Mouse (Mus musculus): Measurements from ENCODE around the gene Ncaph. TPM values are rescaled to one million over a fixed set of nuclear protein-coding genes. Genes with fewer than 3 reads are reported as not detected.
A peak's percentile ranks its signal among the peaks of the same experiment; 100 is the strongest.
"Not testable (repeated sequence)": the region's sequence is repeated elsewhere in the genome, so short reads cannot be mapped to it uniquely, and the experiment has no call there.

Gene Ncaph
- polyA plus RNA-seq, 1 experiment from 2014 or later = 14.5 TPM

DNA sequence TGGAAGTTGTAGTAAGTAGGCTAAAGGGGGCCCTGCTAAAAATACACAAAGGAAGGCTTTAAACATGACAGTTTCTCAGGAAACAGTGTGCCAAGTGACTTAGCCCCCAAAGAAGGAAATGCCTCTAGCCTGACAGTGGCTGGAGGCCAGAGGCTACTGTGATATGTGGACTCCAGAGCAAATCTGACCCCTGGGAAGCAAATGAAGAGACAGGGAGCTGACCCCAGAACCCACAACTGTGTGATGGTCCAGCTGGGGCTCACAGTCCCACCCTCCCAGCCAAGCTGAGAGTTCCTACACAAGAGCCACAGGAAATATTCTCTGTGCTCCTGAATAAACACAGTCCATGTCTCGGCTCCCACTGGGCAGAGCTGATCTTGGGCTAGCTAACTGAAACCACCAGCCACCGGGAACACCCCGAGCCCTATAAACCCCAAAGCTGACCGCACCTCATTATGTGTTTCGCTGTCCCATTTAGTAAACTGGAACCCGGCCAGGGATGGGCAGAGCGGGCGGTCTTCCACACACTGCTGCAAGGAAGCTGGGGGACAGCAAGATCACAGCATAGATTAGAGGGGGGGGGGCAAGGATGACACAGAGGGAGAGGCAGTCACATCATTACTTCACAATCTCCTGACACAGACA, 12.0 kb downstream of the Ncaph start:
- no peak for ATAC-seq
- 0 out of 2 replicates have a peak overlapping the region, but pooled peaks have one; percentile 44 for H3K27ac ChIP-seq (ENCODE audit: low read depth, low read length)
- H3K4me3 ChIP-seq (ENCODE audit: low read length) = no peak overlapping the region
- no peak overlapping the region for H3K4me2 ChIP-seq (ENCODE audit: low read length)
- no peaks in the 10 kb centered on the region for H3K9me3 ChIP-seq (ENCODE audit: control insufficient read depth, low read length)
- no peak overlapping the region for H3K9ac ChIP-seq (ENCODE audit: low read depth, low read length)
- no peaks in the 10 kb centered on the region for H3K27me3 ChIP-seq (replicated peaks; ENCODE audit: control insufficient read depth, insufficient read depth, low read length)
- no peaks in the 10 kb centered on the region for H3K4me1 ChIP-seq (ENCODE audit: control insufficient read depth, insufficient read depth, low read depth, low read length)
- WGBS = 77% methylated on average over 8 of the region's 8 CpGs
- H3K36me3 ChIP-seq (ENCODE audit: control insufficient read depth, insufficient read depth, low read length) = no peaks in the 10 kb centered on the region; the same call in 1 of the 2 replicates

DNA sequence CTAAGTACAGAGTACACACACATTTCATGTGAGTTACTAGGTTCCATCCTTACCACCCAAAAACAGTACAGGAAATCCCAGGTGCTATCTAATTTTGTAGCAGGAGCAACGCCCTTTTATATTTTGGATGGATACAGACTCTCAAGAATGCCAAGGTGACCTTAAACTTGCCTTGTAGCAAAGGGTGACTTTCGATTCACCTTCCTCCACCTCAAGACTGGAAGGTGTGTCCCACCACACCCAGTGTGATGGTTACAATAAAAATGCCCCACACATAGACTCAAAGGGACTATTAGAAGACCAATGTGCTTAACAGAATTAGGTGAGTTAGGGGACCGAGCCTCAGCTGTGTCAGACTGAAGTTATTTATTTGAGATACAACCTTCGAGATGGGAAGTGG, 24.8 kb downstream of the Ncaph start:
- H3K4me3 ChIP-seq (ENCODE audit: low read length) = no peak overlapping the region
- H3K4me2 ChIP-seq (ENCODE audit: low read length) = no peak overlapping the region
- H3K9me3 ChIP-seq (ENCODE audit: control insufficient read depth, low read length) = no peaks in the 10 kb centered on the region
- no peak overlapping the region for H3K27ac ChIP-seq (ENCODE audit: low read depth, low read length)
- H3K4me1 ChIP-seq (ENCODE audit: control insufficient read depth, insufficient read depth, low read depth, low read length) = no peaks in the 10 kb centered on the region
- WGBS = 91% methylated on average over 4 of the region's 4 CpGs
- no peak overlapping the region for H3K9ac ChIP-seq (ENCODE audit: low read depth, low read length)
- ATAC-seq = no peak
- H3K36me3 ChIP-seq (ENCODE audit: control insufficient read depth, insufficient read depth, low read length) = no peaks in the 10 kb centered on the region
- no peaks in the 10 kb centered on the region for H3K27me3 ChIP-seq (replicated peaks; ENCODE audit: control insufficient read depth, insufficient read depth, low read length)

DNA sequence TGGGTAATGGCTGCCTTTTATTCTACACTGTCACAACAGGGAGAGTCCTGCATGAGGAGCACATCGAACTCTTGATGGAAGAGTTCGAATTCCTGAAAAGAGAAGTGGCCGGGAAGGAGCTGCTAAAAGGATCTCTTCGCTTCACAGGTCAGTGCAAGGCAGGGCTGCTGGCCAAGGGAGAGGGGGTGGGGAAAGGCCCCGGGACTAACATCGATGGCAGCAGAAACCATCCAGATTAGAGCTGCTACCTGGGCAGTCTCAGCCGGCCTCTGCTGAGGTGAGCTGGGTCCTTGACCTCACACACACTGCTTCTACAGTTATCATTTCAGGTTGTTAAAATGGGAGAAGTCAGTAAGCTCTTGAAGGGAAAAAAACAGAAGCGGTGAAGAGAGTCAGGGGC, 41.8 kb downstream of the Ncaph start:
- no peak overlapping the region for H3K27ac ChIP-seq (ENCODE audit: low read depth, low read length)
- H3K4me1 ChIP-seq (ENCODE audit: control insufficient read depth, insufficient read depth, low read depth, low read length) = no peaks in the 10 kb centered on the region
- no peak overlapping the region for H3K4me2 ChIP-seq (ENCODE audit: low read length)
- H3K36me3 ChIP-seq (ENCODE audit: control insufficient read depth, insufficient read depth, low read length) = no peaks in the 10 kb centered on the region
- no peak for ATAC-seq
- 69% methylated on average over 8 of the region's 8 CpGs for WGBS
- no peaks in the 10 kb centered on the region for H3K27me3 ChIP-seq (replicated peaks; ENCODE audit: control insufficient read depth, insufficient read depth, low read length)
- no peak overlapping the region for H3K4me3 ChIP-seq (ENCODE audit: low read length)
- H3K9me3 ChIP-seq (ENCODE audit: control insufficient read depth, low read length) = no peaks in the 10 kb centered on the region
- no peak overlapping the region for H3K9ac ChIP-seq (ENCODE audit: low read depth, low read length)

DNA sequence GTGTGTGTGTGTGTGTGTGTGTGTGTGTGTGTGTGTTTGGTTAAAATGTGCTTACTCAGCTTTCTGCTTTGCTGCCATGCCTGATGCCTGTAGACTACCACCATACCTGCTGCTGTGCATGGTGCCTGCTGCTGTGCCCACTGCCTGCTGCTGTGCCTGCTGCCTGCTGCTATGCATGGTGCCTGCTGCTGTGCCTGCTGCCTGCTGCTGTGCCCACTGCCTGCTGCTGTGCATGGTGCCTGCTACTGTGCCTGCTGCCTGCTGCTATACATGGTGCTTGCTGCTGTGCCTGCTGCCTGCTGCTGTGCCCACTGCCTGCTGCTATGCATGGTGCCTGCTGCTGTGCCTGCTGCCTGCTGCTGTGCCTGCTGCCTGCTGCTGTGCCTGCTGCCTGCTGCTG, 43.6 kb downstream of the Ncaph start:
- not testable (repeated sequence) for ATAC-seq

DNA sequence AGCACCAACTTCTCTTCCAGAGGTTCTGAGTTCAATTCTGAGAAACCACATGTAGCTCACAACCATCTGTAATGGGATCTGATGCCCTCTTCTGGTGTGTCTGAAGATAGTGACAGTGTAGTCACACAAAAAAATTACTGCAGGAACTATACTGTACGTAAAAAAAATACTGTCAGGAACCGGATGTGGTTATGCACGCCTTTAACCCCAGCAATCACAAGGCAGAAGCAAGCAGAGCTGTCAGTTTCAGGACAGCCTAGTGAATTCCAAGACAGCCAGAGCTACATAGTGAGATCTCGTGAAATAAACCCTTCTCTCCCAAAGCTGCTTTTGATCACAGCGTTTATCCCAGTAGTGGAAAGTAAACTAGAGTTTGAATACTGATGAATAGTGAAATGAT, 47.5 kb downstream of the Ncaph start:
- H3K4me2 ChIP-seq (ENCODE audit: low read length) = no peak overlapping the region
- no peak overlapping the region for H3K9ac ChIP-seq (ENCODE audit: low read depth, low read length)
- no peaks in the 10 kb centered on the region for H3K4me1 ChIP-seq (ENCODE audit: control insufficient read depth, insufficient read depth, low read depth, low read length)
- 93% methylated on average over 5 of the region's 5 CpGs for WGBS
- no peaks in the 10 kb centered on the region for H3K9me3 ChIP-seq (ENCODE audit: control insufficient read depth, low read length)
- H3K36me3 ChIP-seq (ENCODE audit: control insufficient read depth, insufficient read depth, low read length) = peaks cover 3% of the 10 kb centered on the region; the same call in 1 of the 2 replicates
- no peak overlapping the region for H3K27ac ChIP-seq (ENCODE audit: low read depth, low read length)
- no peak overlapping the region for H3K4me3 ChIP-seq (ENCODE audit: low read length)
- H3K27me3 ChIP-seq (replicated peaks; ENCODE audit: control insufficient read depth, insufficient read depth, low read length) = no peaks in the 10 kb centered on the region
- no peak for ATAC-seq

More for the DNA sequence above, 43.6 kb downstream of the Ncaph start:
- H3K4me1 ChIP-seq (ENCODE audit: control insufficient read depth, insufficient read depth, low read depth, low read length); H3K4me2 ChIP-seq (ENCODE audit: low read length); H3K36me3 ChIP-seq (ENCODE audit: control insufficient read depth, insufficient read depth, low read length); H3K27ac ChIP-seq (ENCODE audit: low read depth, low read length); H3K9me3 ChIP-seq (ENCODE audit: control insufficient read depth, low read length); H3K27me3 ChIP-seq (replicated peaks; ENCODE audit: control insufficient read depth, insufficient read depth, low read length); H3K9ac ChIP-seq (ENCODE audit: low read depth, low read length); H3K4me3 ChIP-seq (ENCODE audit: low read length): not testable (repeated sequence)

DNA sequence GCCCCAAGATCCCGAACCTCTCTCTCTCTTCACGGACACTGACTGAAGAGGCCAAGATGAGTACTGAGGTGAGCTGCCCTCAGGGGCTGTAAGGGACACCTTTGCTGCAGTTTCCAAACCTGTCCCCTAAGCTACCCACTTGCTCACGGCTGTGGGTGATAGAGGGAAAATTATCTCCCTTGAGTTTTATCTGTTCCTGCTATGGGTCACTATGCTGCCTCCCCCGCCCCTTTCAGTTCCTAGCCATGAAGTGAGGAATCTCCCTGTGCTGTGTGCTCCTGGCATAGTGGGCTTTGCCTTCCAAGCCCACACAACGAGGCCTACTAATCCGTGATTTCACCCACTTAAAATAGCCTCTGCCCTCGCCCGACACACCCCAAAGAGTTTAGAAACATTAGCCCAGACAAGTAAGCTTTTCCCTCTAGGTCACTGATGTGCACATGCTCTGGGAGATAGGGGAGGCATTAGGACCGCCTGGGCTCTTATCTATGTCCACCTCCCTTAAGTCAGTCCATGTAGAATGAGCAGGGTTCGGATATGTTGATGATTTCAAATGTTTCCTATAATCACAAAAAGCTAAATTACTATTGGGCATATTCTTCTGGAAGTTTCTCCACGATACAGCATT, 53.0 kb downstream of the Ncaph start:
- Histone ChIP-seq H3K4me2 (ENCODE audit: low read length) (no peak overlapping the region), H3K36me3 (ENCODE audit: control insufficient read depth, insufficient read depth, low read length) (no peaks in the 10 kb centered on the region), H3K27ac (ENCODE audit: low read depth, low read length) (no peak overlapping the region), H3K27me3 (replicated peaks; ENCODE audit: control insufficient read depth, insufficient read depth, low read length) (no peaks in the 10 kb centered on the region), H3K4me3 (ENCODE audit: low read length) (no peak overlapping the region), H3K9ac (ENCODE audit: low read depth, low read length) (no peak overlapping the region), H3K9me3 (ENCODE audit: control insufficient read depth, low read length) (no peaks in the 10 kb centered on the region), H3K4me1 (ENCODE audit: control insufficient read depth, insufficient read depth, low read depth, low read length) (no peaks in the 10 kb centered on the region)
- 92% methylated on average over 11 of the region's 11 CpGs for WGBS
- ATAC-seq = no peak

DNA sequence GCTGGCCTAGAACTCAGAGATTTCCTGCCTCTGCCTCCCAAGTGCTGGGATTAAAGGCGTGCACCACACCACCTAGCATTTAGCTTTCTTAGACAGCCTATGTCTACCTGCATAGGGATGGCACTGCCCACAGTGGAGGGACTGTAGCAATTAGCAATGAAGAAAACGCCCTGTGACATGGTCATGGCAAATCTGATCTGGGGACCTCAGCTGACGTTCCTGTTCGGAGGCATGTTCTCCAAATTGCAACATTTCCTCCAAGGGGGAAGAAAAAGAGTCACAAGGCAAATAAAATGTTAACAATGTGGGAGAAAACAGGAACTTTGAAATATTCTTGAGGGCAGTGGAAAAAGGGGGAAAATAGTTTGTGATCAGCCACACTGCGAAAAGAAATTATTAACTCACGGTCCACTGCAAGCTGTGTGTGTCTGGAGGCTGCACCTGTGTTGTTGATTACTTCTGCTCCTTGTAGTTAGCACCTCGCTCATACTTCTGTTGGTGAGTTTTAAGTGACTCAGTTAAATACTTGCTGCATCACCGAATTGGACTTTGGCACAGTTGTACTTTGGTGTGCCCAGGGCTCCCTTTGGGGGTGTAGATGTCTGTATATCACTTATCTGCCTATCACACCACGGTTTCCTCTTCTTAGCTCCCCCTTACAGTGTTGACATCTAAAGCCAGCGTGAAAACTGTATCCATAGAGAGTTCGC, 53.7 kb downstream of the Ncaph start:
- Histone ChIP-seq H3K36me3 (ENCODE audit: control insufficient read depth, insufficient read depth, low read length) (no peaks in the 10 kb centered on the region), H3K4me2 (ENCODE audit: low read length) (no peak overlapping the region), H3K9me3 (ENCODE audit: control insufficient read depth, low read length) (no peaks in the 10 kb centered on the region), H3K9ac (ENCODE audit: low read depth, low read length) (no peak overlapping the region), H3K27me3 (replicated peaks; ENCODE audit: control insufficient read depth, insufficient read depth, low read length) (no peaks in the 10 kb centered on the region), H3K27ac (ENCODE audit: low read depth, low read length) (no peak overlapping the region), H3K4me1 (ENCODE audit: control insufficient read depth, insufficient read depth, low read depth, low read length) (no peaks in the 10 kb centered on the region), H3K4me3 (ENCODE audit: low read length) (no peak overlapping the region)
- WGBS = 92% methylated on average over 11 of the region's 11 CpGs
- ATAC-seq = no peak

DNA sequence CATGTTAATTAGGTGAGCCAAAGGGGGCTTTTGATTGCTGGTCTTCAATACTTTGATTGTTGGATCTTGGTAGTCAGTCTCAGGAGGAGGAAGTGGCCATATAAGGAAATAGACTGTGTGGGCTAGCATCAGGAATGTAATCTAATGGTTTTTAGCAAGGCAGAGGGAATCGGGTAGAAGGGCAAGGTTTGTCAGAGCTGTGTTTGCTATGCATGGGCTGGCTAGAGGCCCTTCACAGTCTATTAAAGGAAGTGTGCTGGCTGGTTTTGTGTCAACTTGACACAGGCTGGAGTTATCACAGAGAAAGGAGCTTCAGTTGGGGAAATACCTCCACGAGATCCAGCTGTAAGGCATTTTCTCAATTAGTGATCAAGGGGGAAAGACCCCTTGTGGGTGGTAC, 54.7 kb downstream of the Ncaph start:
- H3K27me3 ChIP-seq (replicated peaks; ENCODE audit: control insufficient read depth, insufficient read depth, low read length); H3K36me3 ChIP-seq (ENCODE audit: control insufficient read depth, insufficient read depth, low read length); ATAC-seq; H3K4me1 ChIP-seq (ENCODE audit: control insufficient read depth, insufficient read depth, low read depth, low read length); H3K4me3 ChIP-seq (ENCODE audit: low read length); H3K4me2 ChIP-seq (ENCODE audit: low read length); H3K9ac ChIP-seq (ENCODE audit: low read depth, low read length); H3K9me3 ChIP-seq (ENCODE audit: control insufficient read depth, low read length); H3K27ac ChIP-seq (ENCODE audit: low read depth, low read length): not testable (repeated sequence)
- 81% methylated on average over 2 of the region's 2 CpGs for WGBS

DNA sequence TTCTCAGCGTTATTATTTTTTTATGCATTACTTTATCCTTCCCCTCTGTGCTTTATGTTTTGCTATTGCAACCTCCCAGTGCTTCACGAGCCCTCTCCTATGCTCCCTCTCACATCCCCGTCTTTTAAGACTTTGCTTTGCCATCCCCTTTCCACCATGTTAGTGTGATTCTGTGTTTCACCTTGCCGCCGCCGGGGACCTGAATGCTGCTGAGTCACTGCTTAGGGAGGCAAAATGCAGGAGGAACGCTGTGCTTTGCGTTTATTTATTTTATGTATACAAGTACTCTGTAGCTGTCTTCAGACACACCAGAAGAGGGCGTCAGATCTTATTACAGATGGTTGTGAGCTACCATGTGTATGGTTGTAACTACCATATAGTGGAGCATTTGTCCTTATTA, 56.1 kb downstream of the Ncaph start:
- Histone ChIP-seq H3K27ac (ENCODE audit: low read depth, low read length) (no peak overlapping the region), H3K36me3 (ENCODE audit: control insufficient read depth, insufficient read depth, low read length) (no peaks in the 10 kb centered on the region), H3K27me3 (replicated peaks; ENCODE audit: control insufficient read depth, insufficient read depth, low read length) (no peaks in the 10 kb centered on the region), H3K9me3 (ENCODE audit: control insufficient read depth, low read length) (no peaks in the 10 kb centered on the region), H3K4me1 (ENCODE audit: control insufficient read depth, insufficient read depth, low read depth, low read length) (no peaks in the 10 kb centered on the region), H3K9ac (ENCODE audit: low read depth, low read length) (no peak overlapping the region), H3K4me3 (ENCODE audit: low read length) (no peak overlapping the region), H3K4me2 (ENCODE audit: low read length) (no peak overlapping the region)
- 81% methylated on average over 9 of the region's 9 CpGs for WGBS
- no peak for ATAC-seq
